Mouse (Mus musculus): ENCODE measurements around the gene Cramp1l.

DNA sequence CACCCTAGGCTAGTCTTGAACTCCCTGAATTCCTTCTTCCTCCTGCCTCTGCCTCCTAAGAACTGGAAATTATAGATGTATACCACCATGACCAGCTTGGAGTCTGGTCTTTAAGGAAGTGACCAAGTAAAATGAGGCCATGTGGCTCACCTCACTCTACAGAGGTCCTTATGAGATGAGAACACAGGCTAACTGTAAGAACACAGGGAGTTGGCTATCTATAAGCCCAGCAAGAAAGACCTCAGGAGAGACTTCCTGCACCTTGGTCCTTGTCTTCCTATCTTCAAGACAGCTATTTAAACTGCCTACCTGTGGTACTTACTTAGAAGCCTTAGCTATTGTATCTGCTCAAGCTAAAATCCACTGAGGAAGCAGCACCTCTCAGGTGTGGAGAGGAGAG lies 101.6 kb downstream of the Cramp1l start:
- TF ChIP-seq POLR2A (IDR thresholded peaks at IDR 0.05; ENCODE audit: low read depth, low read length) (no peak), CTCF (conservative IDR thresholded peaks at IDR 0.05; ENCODE audit: insufficient read depth, insufficient read length, low read depth, low read length) (no peak)
